Mouse (Mus musculus): Measurements from ENCODE around the gene Golga4. TPM values are rescaled to one million over a fixed set of nuclear protein-coding genes. Genes with fewer than 3 reads are reported as not detected.

Gene Golga4
- polyA plus RNA-seq, 1 experiment from 2014 or later: 42.9 TPM

DNA sequence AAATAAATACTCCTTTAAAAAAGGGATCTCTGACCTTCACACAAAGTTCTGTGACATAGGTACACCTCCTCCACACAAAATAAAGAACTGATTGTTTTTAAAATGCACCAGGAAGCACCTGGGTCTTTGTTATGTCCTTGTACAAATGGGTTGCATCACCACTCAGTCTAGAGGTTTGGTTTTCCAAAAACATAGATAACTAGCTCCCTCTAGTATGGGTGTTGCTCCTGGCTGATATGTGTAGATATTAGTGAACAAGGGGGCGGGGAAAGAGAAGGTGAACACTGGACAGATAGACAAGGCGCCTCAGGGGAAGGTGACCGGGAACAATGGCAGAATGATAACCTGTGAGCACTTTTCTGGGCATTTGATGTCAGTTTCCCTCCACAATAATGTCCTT is 10.1 kb upstream of the Golga4 start:
- WGBS: 66% methylated on average over 3 of the region's 3 CpGs
- H3K9me3 ChIP-seq (ENCODE audit: control insufficient read depth, low read length): no peaks in the 10 kb centered on the region
- no peak overlapping the region for H3K9ac ChIP-seq (ENCODE audit: low read depth, low read length)
- no peaks in the 10 kb centered on the region for H3K36me3 ChIP-seq (ENCODE audit: control insufficient read depth, insufficient read depth, low read length)
- no peak overlapping the region for H3K4me3 ChIP-seq (ENCODE audit: low read depth, low read length)
- no peak overlapping the region for H3K27ac ChIP-seq (ENCODE audit: low read depth, low read length)
- peak overlapping the region; percentile 4; the same call in 1 of the 2 replicates for H3K4me2 ChIP-seq
- H3K4me1 ChIP-seq (replicated peaks; ENCODE audit: control insufficient read depth, insufficient read depth, low read length): 0 out of 2 replicates have a peak, but pooled peaks cover 3% of the 10 kb centered on the region
- DNase-seq (ENCODE audit: low spot score) (no peak), ATAC-seq (replicated peaks; ENCODE audit: low FRiP score) (peak; percentile 88)
- no peaks in the 10 kb centered on the region for H3K27me3 ChIP-seq (replicated peaks; ENCODE audit: control insufficient read depth, insufficient read depth, low read length)

DNA sequence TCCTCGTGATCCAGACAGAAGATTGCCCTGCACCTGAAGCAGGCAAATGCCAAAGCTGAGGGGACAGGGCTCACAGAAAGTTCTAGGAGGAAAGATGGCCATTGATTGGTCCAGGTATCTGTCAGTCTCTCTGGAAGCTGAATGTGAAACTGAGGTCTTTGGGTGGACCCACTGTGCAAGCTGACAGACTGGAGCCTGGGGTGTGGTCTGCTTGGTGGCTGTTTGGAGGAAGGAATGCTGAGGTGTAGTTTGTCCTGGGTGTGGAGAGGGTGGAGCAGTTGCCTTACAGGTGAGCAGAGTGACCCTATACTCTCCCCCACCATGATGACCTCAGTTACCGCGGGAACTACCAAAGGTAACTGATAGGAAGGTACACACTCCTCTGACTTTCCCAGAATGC is 9.1 kb upstream of the Golga4 start:
- no peaks in the 10 kb centered on the region for H3K36me3 ChIP-seq (ENCODE audit: control insufficient read depth, insufficient read depth, low read length)
- no peak overlapping the region for H3K27ac ChIP-seq (ENCODE audit: low read depth, low read length)
- no peak overlapping the region for H3K9ac ChIP-seq (ENCODE audit: low read depth, low read length)
- WGBS: 67% methylated on average over 3 of the region's 3 CpGs
- no peak overlapping the region for H3K4me3 ChIP-seq (ENCODE audit: low read depth, low read length)
- H3K27me3 ChIP-seq (replicated peaks; ENCODE audit: control insufficient read depth, insufficient read depth, low read length): no peaks in the 10 kb centered on the region
- no peak overlapping the region for H3K4me2 ChIP-seq
- H3K4me1 ChIP-seq (replicated peaks; ENCODE audit: control insufficient read depth, insufficient read depth, low read length): 0 out of 2 replicates have a peak, but pooled peaks cover 3% of the 10 kb centered on the region
- DNase-seq (ENCODE audit: low spot score): no peak
- ATAC-seq (replicated peaks; ENCODE audit: low FRiP score): no peak; the same call in 1 of the 2 replicates
- H3K9me3 ChIP-seq (ENCODE audit: control insufficient read depth, low read length): no peaks in the 10 kb centered on the region

DNA sequence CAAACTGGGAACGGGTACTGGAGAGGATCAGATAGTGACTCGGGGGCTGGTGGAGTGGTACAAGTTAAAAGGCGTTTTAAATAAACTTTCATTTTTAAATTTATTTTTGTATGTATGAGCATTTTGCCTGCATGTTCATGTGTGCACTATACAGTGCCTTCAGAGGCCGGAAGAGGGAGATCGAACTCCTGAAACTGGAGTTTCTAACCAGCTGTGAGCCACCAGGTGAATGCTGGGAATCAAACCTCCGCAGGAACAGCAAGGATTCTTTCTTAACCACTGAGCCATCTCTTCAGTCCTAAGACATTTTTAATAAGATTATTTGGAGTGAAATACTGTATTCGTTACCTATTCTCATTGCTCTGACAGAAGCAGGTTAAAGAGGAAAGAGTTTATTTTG is 8.0 kb upstream of the Golga4 start:
- H3K9me3 ChIP-seq (ENCODE audit: control insufficient read depth, low read length): no peaks in the 10 kb centered on the region
- H3K27me3 ChIP-seq (replicated peaks; ENCODE audit: control insufficient read depth, insufficient read depth, low read length): no peaks in the 10 kb centered on the region
- 63% methylated on average over 7 of the region's 7 CpGs for WGBS
- 0 out of 2 replicates have a peak, but pooled peaks cover 3% of the 10 kb centered on the region for H3K4me1 ChIP-seq (replicated peaks; ENCODE audit: control insufficient read depth, insufficient read depth, low read length)
- DNase-seq (ENCODE audit: low spot score) (no peak), ATAC-seq (replicated peaks; ENCODE audit: low FRiP score) (no peak)
- no peak overlapping the region for H3K27ac ChIP-seq (ENCODE audit: low read depth, low read length)
- H3K36me3 ChIP-seq (ENCODE audit: control insufficient read depth, insufficient read depth, low read length): no peaks in the 10 kb centered on the region
- no peak overlapping the region for H3K4me3 ChIP-seq (ENCODE audit: low read depth, low read length)
- H3K9ac ChIP-seq (ENCODE audit: low read depth, low read length): no peak overlapping the region
- H3K4me2 ChIP-seq: no peak overlapping the region

DNA sequence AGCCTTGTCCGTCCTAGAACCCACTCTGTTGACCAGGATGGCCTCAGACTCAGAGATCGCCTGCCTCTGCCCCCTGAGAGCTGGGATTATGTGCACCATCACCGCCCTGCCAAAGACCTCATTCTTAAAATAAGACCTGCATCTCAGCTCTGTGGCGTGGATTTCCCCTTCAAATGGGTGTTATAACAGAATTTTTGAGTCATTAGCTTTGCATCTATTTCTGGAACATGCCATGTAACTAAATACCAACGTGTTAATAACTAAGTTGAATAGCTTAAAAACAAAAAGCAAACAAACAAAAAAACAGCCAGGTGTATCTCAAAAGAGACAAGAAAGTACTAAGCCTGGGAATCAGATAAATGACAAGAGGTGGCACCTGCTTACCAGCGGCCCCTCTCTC is 5.1 kb upstream of the Golga4 start:
- 73% methylated on average over 6 of the region's 6 CpGs for WGBS
- Histone ChIP-seq H3K36me3 (ENCODE audit: control insufficient read depth, insufficient read depth, low read length) (no peaks in the 10 kb centered on the region), H3K4me1 (replicated peaks; ENCODE audit: control insufficient read depth, insufficient read depth, low read length) (peaks cover 5% of the 10 kb centered on the region; the same call in 1 of the 2 replicates), H3K9me3 (ENCODE audit: control insufficient read depth, low read length) (no peaks in the 10 kb centered on the region), H3K9ac (ENCODE audit: low read depth, low read length) (no peak overlapping the region), H3K4me3 (ENCODE audit: low read depth, low read length) (no peak overlapping the region), H3K27ac (ENCODE audit: low read depth, low read length) (no peak overlapping the region), H3K27me3 (replicated peaks; ENCODE audit: control insufficient read depth, insufficient read depth, low read length) (no peaks in the 10 kb centered on the region), H3K4me2 (no peak overlapping the region)
- DNase-seq (ENCODE audit: low spot score) (no peak), ATAC-seq (replicated peaks; ENCODE audit: low FRiP score) (no peak)

DNA sequence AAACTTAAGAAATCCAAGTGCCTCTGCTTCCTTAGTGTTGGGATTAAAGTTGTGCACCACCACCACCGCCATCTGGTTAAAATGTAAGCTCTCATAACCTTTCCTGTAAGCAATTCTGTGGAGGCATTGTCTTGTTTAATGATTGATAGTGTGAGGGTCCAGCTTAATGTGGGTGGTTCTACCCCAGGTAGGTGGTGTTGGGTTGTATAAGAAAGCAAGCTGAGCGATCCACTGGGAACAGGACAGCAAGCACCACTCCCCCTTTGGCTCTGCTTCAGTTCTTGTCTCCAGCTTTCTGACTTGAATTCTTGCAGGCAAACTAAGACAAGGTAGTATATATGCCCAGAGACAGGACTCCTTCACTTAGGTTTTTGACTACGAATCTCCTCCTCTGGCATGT is 1.4 kb upstream of the Golga4 start:
- Histone ChIP-seq H3K27ac (ENCODE audit: low read depth, low read length) (no peak overlapping the region), H3K9me3 (ENCODE audit: control insufficient read depth, low read length) (no peaks in the 10 kb centered on the region)

DNA sequence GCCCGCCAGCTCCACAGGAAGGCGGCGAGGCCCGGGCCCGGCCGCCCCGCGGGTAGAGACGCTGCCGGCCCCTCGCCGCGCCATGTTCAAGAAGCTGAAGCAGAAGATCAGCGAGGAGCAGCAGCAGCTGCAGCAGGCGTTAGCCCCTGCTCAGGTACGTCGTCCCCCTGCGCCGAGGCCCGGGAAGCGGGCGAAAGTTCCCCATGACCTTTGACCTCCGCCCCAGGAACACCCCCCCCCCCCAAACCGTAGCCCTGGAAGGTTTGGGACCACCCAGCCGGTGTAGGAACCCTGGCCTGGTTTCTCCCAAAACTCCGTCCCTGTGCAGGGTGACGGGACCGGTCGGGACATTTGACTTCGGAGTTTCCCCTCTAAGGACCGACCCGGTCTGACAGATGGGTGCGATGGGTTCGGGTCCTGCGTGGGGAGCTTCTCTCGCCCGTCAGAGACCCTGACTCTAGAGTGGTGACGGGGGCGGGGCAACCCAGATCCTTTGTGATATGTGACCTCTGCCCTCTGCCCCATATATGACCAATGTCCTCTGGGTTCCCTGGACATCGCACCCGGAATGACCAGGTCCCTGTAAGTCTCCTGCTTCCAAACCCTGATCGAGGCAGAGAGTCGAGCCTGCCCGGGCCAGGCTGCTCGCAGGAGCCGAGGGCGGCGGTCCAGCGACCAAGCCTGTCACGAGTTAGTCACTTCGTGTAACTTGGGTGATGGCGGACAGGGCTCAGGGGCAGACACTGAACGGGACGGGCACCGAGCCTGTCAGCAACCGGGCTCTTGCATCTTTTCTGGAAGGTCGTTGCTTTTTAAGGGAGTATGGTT is 551 bp downstream of the Golga4 start:
- Histone ChIP-seq H3K4me2 (peak overlapping the region; percentile 90), H3K9me3 (ENCODE audit: control insufficient read depth, low read length) (no peaks in the 10 kb centered on the region), H3K27ac (ENCODE audit: low read depth, low read length) (peak overlapping the region; percentile 10; the same call in 1 of the 2 replicates), H3K4me1 (replicated peaks; ENCODE audit: control insufficient read depth, insufficient read depth, low read length) (peaks cover 32% of the 10 kb centered on the region), H3K36me3 (ENCODE audit: control insufficient read depth, insufficient read depth, low read length) (no peaks in the 10 kb centered on the region), H3K4me3 (ENCODE audit: low read depth, low read length) (peak overlapping the region; percentile 72), H3K27me3 (replicated peaks; ENCODE audit: control insufficient read depth, insufficient read depth, low read length) (no peaks in the 10 kb centered on the region), H3K9ac (ENCODE audit: low read depth, low read length) (peak overlapping the region; percentile 82)
- peak; percentile 50 for DNase-seq (ENCODE audit: low spot score)
- ATAC-seq (replicated peaks; ENCODE audit: low FRiP score): peak; percentile 61
- under 1% methylated on average over 57 of the region's 57 CpGs for WGBS

More for the DNA sequence above, 1.4 kb upstream of the Golga4 start:
- Histone ChIP-seq H3K27me3 (replicated peaks; ENCODE audit: control insufficient read depth, insufficient read depth, low read length) (no peaks in the 10 kb centered on the region), H3K9ac (ENCODE audit: low read depth, low read length) (no peak overlapping the region), H3K36me3 (ENCODE audit: control insufficient read depth, insufficient read depth, low read length) (no peaks in the 10 kb centered on the region), H3K4me3 (ENCODE audit: low read depth, low read length) (no peak overlapping the region), H3K4me2 (no peak overlapping the region), H3K4me1 (replicated peaks; ENCODE audit: control insufficient read depth, insufficient read depth, low read length) (peaks cover 23% of the 10 kb centered on the region)
- 88% methylated on average over 3 of the region's 3 CpGs for WGBS
- DNase-seq (ENCODE audit: low spot score) (no peak), ATAC-seq (replicated peaks; ENCODE audit: low FRiP score) (no peak)

DNA sequence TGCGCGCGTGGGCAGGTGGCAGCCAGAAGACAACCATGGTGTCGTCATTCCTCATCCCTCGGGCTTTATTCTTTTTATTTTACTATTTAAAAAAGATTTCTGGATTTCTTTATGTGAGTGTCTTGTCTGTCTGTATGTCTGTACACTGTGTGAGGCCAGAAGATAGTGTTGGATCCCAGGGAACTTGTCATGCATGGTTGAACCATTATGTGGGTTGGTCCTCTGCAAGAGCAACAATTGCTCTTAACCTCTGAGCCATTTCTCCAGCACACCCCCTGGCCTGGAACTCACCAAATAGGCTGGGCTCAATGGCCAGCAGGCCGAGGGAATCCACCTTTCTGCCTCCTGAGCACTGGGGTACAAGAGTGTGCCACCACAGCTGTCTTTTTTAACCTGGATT is 1.5 kb downstream of the Golga4 start:
- ATAC-seq (replicated peaks; ENCODE audit: low FRiP score): no peak
- H3K4me1 ChIP-seq (replicated peaks; ENCODE audit: control insufficient read depth, insufficient read depth, low read length): peaks cover 42% of the 10 kb centered on the region
- H3K36me3 ChIP-seq (ENCODE audit: control insufficient read depth, insufficient read depth, low read length): no peaks in the 10 kb centered on the region
- H3K9ac ChIP-seq (ENCODE audit: low read depth, low read length): no peak overlapping the region; the same call in 1 of the 2 replicates
- DNase-seq (ENCODE audit: low spot score): no peak
- peak overlapping the region; percentile 72 for H3K4me3 ChIP-seq (ENCODE audit: low read depth, low read length)
- 86% methylated on average over 6 of the region's 6 CpGs for WGBS
- H3K9me3 ChIP-seq (ENCODE audit: control insufficient read depth, low read length): no peaks in the 10 kb centered on the region
- no peaks in the 10 kb centered on the region for H3K27me3 ChIP-seq (replicated peaks; ENCODE audit: control insufficient read depth, insufficient read depth, low read length)
- no peak overlapping the region for H3K27ac ChIP-seq (ENCODE audit: low read depth, low read length)
- H3K4me2 ChIP-seq: peak overlapping the region; percentile 90

DNA sequence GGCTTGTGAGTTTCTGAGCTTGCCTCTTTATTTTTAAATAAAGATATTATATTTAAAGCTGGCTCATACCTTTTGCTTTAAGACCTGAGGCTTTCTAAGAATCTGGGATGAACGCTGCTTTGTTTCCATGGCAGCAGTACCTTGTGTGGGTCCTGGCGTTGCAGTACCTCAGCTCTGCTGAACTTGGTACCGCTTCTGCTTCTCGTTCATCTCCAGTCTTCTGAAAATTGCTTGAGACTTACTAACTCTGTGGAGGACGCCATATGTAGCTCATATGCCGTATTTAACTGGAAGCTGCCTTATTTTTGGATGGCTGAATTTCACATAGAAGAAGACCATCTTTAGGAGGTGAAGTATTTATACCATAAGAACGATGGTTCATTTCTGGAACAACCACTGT is 2.5 kb downstream of the Golga4 start:
- ATAC-seq (replicated peaks; ENCODE audit: low FRiP score) (no peak), DNase-seq (ENCODE audit: low spot score) (no peak)
- no peaks in the 10 kb centered on the region for H3K27me3 ChIP-seq (replicated peaks; ENCODE audit: control insufficient read depth, insufficient read depth, low read length)
- no peaks in the 10 kb centered on the region for H3K36me3 ChIP-seq (ENCODE audit: control insufficient read depth, insufficient read depth, low read length)
- peaks cover 44% of the 10 kb centered on the region for H3K4me1 ChIP-seq (replicated peaks; ENCODE audit: control insufficient read depth, insufficient read depth, low read length)
- H3K4me3 ChIP-seq (ENCODE audit: low read depth, low read length): no peak overlapping the region
- no peak overlapping the region for H3K4me2 ChIP-seq
- H3K9ac ChIP-seq (ENCODE audit: low read depth, low read length): no peak overlapping the region
- 87% methylated on average over 7 of the region's 7 CpGs for WGBS
- no peak overlapping the region for H3K27ac ChIP-seq (ENCODE audit: low read depth, low read length)
- H3K9me3 ChIP-seq (ENCODE audit: control insufficient read depth, low read length): no peaks in the 10 kb centered on the region

All from liver, embryonic 11.5 days (tissue).